Mouse (Mus musculus) lung, postnatal 0 days (tissue): ENCODE measurements at regions not wholly inside any gene's neighbourhood (a gene's known extent, or its start where the extent isn't known, plus 50 kb on each side); places are given as distances from the start of the nearest gene placed in this dataset.

Experiments
- CTCF ChIP-seq: IDR thresholded peaks from 2 replicates; pipeline ENCODE4 v1.5.1; 2016; ENCODE audit warnings: antibody characterized with exemption, mild to moderate bottlenecking
- EP300 ChIP-seq: IDR thresholded peaks from 2 replicates; pipeline ENCODE4 v1.6.1; 2016; ENCODE audit warnings: antibody characterized with exemption, mild to moderate bottlenecking, control low read depth

DNA sequence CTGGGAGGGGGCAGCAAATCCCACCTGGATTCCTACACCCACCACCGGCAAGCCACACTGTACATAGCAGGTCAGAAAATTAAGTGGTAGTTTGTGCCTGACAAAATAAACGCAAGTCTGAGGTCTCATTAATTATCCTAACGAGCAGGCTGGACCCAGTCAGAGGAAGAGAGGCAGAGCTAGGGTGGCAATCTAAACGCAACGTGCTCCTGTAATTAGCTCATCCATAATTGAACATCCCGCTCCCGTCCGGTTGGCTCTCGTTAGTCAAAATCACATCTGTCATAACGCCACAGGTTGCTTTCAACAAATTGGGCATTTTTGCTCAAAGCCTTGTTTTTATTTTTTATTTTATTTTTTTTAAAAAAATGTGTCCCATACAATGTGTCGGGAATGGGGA, 106.9 kb upstream of the A430005L14Rik start:
- TF ChIP-seq CTCF (no peak), EP300 (no peak)
